Mouse (Mus musculus): ENCODE results near the gene Olfr347. TPM values are rescaled to one million over a fixed set of nuclear protein-coding genes. Genes with fewer than 3 reads are reported as not detected.

Olfr347 gene
- not detected in 2 replicates for polyA plus RNA-seq (2015; fragmentation: Nextera tagmentation; extraction: Ambion mirVana)

GRCm38 (mm10) chr2:36731602-36732001, at the start of gene Olfr347:
TSS of gene Olfr347 (plus strand) at chr2:36731902.
- no peak within 1 kb of the TSS for H3K4me3 ChIP-seq
- H3K9ac ChIP-seq (replicated peaks) = no peak within 1 kb of the TSS
- no peak for ATAC-seq (replicated peaks)
- H3K27me3 ChIP-seq = no peaks in the 10 kb centered on the region
- no peak within 1 kb of the TSS for H3K27ac ChIP-seq (replicated peaks)
- no peaks in the 10 kb centered on the region for H3K4me1 ChIP-seq
- H3K9me3 ChIP-seq = peaks cover 11% of the 10 kb centered on the region; the same call in 1 of the 2 replicates
- no peak within 1 kb of the TSS for H3K4me2 ChIP-seq (replicated peaks)
- no peaks in the 10 kb centered on the region for H3K36me3 ChIP-seq

DNA sequence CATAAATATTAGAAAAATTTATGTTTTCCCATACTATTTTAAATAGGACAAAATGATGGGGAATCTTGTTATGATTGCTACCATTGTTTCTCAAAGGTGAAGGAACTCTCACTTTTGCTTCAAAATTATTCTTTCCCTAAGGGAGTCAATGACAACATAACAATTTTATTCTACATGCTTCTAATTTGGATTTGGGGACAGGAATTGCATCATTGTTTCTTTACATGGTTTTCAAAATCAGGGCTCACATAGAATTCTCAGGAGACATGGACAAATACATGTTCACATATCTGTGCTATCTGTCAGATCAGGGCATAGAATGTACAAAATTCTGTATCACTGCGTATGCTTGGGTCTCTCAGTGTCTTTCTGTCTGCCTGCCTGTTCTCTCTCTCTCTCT, 46.2 kb upstream of the Olfr347 start, which contains the start of gene Olfr346:
Olfr346 (plus strand) TSS at position 301 of the 400 bp plus-strand sequence.
- 92% methylated on average over 1 of the region's 1 CpGs for WGBS

DNA sequence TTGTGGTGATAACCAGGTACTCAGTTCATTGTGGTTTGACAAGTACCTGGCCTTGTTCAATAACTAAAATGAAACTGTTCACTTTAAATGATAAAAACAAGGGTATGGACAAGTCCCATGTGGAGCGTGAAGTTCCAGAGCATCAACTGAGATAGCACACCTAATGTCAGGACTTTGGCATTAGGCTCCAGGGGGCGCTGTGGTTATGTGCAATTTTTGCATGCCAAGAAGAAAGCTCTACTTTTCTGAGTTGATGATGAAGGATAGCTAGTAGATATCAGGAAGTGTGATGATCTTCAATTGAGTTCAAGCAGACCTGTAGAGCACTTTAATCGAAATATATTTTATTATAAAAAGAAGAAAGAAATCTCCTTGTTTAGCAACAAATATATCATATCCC, 4.5 kb downstream of the Olfr347 start:
- no peak overlapping the region for H3K9ac ChIP-seq (replicated peaks)
- H3K36me3 ChIP-seq = no peaks in the 10 kb centered on the region
- no peak overlapping the region for H3K4me3 ChIP-seq
- H3K27ac ChIP-seq (replicated peaks) = no peak overlapping the region
- H3K27me3 ChIP-seq = no peaks in the 10 kb centered on the region
- no peak overlapping the region for H3K4me2 ChIP-seq (replicated peaks)
- WGBS = 60% methylated on average over 3 of the region's 3 CpGs
- no peaks in the 10 kb centered on the region for H3K4me1 ChIP-seq
- no peak for ATAC-seq (replicated peaks)
- H3K9me3 ChIP-seq = 0 out of 2 replicates have a peak, but pooled peaks cover 6% of the 10 kb centered on the region

More for the DNA sequence above, 46.2 kb upstream of the Olfr347 start, which contains the start of gene Olfr346:
- H3K27me3 ChIP-seq = no peaks in the 10 kb centered on the region
- H3K27ac ChIP-seq (replicated peaks) = no peak within 1 kb of the TSS
- no peak within 1 kb of the TSS for H3K9ac ChIP-seq (replicated peaks)
- no peaks in the 10 kb centered on the region for H3K36me3 ChIP-seq
- H3K4me1 ChIP-seq = no peaks in the 10 kb centered on the region
- no peak for ATAC-seq (replicated peaks)
- H3K4me2 ChIP-seq (replicated peaks) = no peak within 1 kb of the TSS
- H3K9me3 ChIP-seq = no peaks in the 10 kb centered on the region
- H3K4me3 ChIP-seq = no peak within 1 kb of the TSS

- Histone ChIP-seq H3K36me3 (no peaks in the 10 kb centered on the region), H3K9me3 (peaks cover 9% of the 10 kb centered on the region; the same call in 1 of the 2 replicates), H3K27ac (replicated peaks) (no peak within 1 kb of the TSS), H3K4me3 (no peak within 1 kb of the TSS), H3K9ac (replicated peaks) (no peak within 1 kb of the TSS), H3K4me1 (no peaks in the 10 kb centered on the region), H3K4me2 (replicated peaks) (no peak within 1 kb of the TSS), H3K27me3 (no peaks in the 10 kb centered on the region)
- ATAC-seq (replicated peaks) = no peak
- 75% methylated on average over 2 of the region's 2 CpGs for WGBS
Measured at GRCm38 (mm10) chr2:36783976-36784375, 52.3 kb downstream of the Olfr347 start, which contains the start of gene Olfr348. TSS of gene Olfr348 (plus strand) at chr2:36784276.

Other genes with a start within 250 kb of the Olfr347 start
- not detected in 2 replicates for gene Olfr341, start 249.4 kb upstream of the Olfr347 start, polyA plus RNA-seq (2015; fragmentation: Nextera tagmentation; extraction: Ambion mirVana)
- gene Olfr342, start 206.9 kb upstream of the Olfr347 start, polyA plus RNA-seq (2015; fragmentation: Nextera tagmentation; extraction: Ambion mirVana) = not detected in 2 replicates
- gene Olfr344, start 165.2 kb upstream of the Olfr347 start, polyA plus RNA-seq (2015; fragmentation: Nextera tagmentation; extraction: Ambion mirVana) = not detected in 2 replicates
- gene Olfr345, start 91.9 kb upstream of the Olfr347 start, polyA plus RNA-seq (2015; fragmentation: Nextera tagmentation; extraction: Ambion mirVana) = not detected in 2 replicates
- not detected in 2 replicates for gene Olfr346, start 46.1 kb upstream of the Olfr347 start, polyA plus RNA-seq (2015; fragmentation: Nextera tagmentation; extraction: Ambion mirVana)
- gene Olfr348, start 52.4 kb downstream of the Olfr347 start, polyA plus RNA-seq (2015; fragmentation: Nextera tagmentation; extraction: Ambion mirVana) = not detected in 2 replicates
- not detected in 2 replicates for gene Olfr50, start 58.6 kb downstream of the Olfr347 start, polyA plus RNA-seq (2015; fragmentation: Nextera tagmentation; extraction: Ambion mirVana)
- not detected in 2 replicates for gene Olfr3, start 85.1 kb downstream of the Olfr347 start, polyA plus RNA-seq (2015; fragmentation: Nextera tagmentation; extraction: Ambion mirVana)
- gene Olfr350, start 114.4 kb downstream of the Olfr347 start, polyA plus RNA-seq (2015; fragmentation: Nextera tagmentation; extraction: Ambion mirVana) = not detected in 2 replicates
- not detected in 2 replicates for gene Olfr351, start 130.8 kb downstream of the Olfr347 start, polyA plus RNA-seq (2015; fragmentation: Nextera tagmentation; extraction: Ambion mirVana)
- not detected in 2 replicates for gene Olfr352, start 136.6 kb downstream of the Olfr347 start, polyA plus RNA-seq (2015; fragmentation: Nextera tagmentation; extraction: Ambion mirVana)
- not detected in 2 replicates for gene Olfr353, start 161.0 kb downstream of the Olfr347 start, polyA plus RNA-seq (2015; fragmentation: Nextera tagmentation; extraction: Ambion mirVana)
- not detected in 2 replicates for gene Olfr354, start 173.8 kb downstream of the Olfr347 start, polyA plus RNA-seq (2015; fragmentation: Nextera tagmentation; extraction: Ambion mirVana)
- gene Olfr355, start 197.0 kb downstream of the Olfr347 start, polyA plus RNA-seq (2015; fragmentation: Nextera tagmentation; extraction: Ambion mirVana) = not detected in 2 replicates
- gene Olfr356, start 205.2 kb downstream of the Olfr347 start, polyA plus RNA-seq (2015; fragmentation: Nextera tagmentation; extraction: Ambion mirVana) = not detected in 2 replicates

Data from forebrain, embryonic 15.5 days (tissue).